Mouse (Mus musculus) layer of hippocampus, adult 8-10 months (tissue): ENCODE measurements around the gene Tspan4. TPM values are rescaled to one million over a fixed set of nuclear protein-coding genes. Genes with fewer than 3 reads are reported as not detected.

Experiments
- DNase-seq, 2 experiments: peaks; one replicate each; pipeline ENCODE4 v3.0.0; 2022; ENCODE audit warnings: low spot score in 2 of 2
- total RNA-seq, 4 experiments: library from RNA; stranded (reverse); gene quantifications; 2 replicates each; pipeline ENCODE4 v1.2.4; 2022

The Tspan4 gene
- total RNA-seq, 4 experiments from 2014 or later, result 14.7 to 38.7 (median 26.7) TPM

DNA sequence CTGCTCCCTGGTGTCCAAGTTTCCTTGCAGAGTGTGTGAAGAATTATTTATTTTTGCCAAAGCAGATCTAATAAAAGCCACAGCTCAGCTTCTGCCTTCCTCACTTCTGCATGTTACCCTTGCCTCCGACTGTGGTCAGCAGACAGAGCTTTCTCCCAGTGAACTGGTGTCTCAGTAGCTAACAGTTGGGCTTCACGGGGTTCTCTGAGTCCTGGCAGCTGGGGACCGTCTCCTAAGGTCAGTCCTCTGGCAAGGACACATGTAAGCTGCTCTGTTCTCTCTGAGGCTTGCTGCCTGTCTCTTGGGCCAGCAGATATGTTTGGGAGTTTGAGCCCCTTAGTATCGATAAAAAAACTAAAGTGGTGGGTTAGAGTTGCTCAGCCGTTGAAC lies 15.0 kb upstream of the Tspan4 start:
- DNase-seq, result no peak

DNA sequence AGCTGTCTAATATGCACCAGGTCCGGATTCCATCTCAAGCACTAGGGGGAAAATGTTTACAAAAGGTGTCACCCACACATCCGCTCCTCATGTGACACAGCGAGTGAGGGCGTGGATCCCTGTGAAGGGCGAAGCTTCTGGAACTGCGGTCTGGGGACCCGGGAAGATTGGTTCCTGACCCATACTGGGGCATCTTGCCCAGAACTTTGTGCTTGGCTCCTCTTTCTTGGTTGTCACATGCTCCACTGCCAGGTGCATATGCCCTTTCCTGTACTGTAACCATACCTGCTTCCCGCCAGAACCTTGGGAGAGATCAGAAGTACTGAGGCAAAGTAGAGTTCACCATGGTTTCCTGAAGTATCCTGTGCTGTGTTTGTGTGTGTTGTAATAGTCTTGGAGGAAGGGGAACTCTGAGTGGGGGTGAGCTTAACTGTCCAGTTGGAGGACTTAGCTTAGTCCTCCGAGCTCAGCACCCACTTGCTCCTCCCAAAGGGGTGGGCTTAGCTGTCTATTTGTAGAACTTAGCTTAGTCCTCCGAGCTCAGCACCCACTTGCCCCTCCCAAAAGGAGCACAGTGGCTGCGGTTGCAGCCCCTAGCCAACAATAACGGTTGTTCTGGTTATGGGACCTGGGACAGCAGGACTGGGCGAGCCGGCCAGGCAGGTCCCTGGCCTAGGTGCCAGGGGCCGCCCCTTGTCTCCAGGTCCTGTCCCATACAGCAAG lies 14.5 kb upstream of the Tspan4 start, which contains the start of gene Cracr2b:
Gene Cracr2b (plus strand): TSS at position 704 of the 723 bp plus-strand sequence.
- DNase-seq, result no peak

GRCm38 (mm10) chr7:141461521-141462332 lies 13.3 kb upstream of the Tspan4 start:
- no peak for DNase-seq

DNA sequence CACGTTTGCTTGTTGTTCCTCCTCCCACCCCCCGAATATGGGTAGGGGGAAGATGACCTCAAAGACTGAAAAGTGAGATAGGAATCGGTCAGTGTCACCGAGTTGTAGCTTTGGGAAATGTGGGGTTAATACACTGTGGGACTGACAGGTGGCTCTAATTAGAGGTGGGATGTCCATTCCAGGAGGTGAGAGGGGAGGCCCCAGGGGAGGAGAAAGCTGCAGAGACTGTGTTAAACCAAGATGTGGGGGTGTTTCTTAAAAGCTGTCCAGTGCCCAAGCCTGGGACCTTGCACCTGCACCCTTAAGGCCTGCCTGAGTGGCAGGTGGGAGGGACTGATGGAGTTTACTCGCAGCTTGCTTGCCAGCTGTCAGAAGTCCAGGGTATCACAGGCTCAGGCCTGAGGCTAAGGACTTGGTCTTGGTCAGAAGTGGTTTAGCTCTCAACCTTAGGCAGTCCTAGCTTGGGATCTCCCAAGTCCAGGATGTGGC lies 12.7 kb upstream of the Tspan4 start:
- DNase-seq, result no peak

DNA sequence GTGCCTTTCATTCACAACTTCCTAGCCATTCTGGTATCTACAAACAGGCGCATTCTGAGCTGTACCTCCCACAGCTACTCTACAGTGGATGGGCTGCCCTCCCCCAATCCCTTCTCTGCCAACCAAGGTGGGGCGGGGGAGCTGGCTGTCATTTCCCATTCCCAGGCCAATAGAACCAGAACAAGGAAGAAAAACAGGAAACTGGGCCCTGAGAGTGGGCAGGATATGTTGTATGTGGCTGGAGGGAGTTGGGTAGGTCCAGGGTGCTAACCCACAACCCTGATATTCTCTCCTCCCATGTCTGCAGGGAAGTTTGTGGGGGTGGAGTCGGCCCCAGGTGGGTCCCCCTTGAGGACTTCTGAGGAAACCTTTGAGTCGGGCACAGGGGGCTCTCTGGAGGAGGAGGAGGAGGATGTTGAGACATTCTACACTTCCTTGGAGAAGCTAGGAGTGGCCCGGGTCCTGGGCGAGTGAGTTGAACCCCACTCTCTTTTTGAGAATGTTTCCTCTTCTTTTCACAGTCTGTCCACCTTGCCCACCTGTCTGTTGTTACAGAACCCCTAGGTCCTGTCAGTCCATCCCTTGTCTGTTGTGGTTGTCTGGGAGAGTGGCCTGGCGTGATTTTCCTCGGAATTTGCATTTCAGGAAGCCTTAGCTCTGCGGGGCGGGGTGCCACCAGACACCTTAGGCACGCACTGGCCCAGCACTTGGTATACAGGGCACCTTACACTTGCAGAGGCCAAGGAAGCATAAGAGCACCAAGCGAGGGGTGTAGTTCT lies 11.0 kb upstream of the Tspan4 start:
- DNase-seq, result no peak

- DNase-seq, result no peak
Measured at GRCm38 (mm10) chr7:141464603-141465201, 10.3 kb upstream of the Tspan4 start.

GRCm38 (mm10) chr7:141465388-141466044 lies 9.5 kb upstream of the Tspan4 start:
- no peak for DNase-seq

DNA sequence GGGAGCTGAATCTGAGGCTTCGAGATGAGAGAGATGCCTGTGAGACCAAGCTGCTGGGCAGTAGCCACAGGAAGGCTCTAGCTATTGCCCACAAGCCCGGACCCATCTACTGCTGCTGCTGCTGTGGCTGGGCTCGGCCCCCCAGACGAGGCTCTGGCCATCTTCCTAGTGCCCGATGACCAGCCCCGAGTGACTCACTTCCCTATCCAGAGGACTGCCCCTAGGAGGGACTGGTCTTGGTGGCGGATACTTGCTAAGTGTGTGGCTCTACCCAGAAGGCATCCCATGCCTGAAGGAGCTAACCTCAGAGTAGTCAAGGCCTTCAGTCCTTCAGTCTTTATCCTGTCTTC lies 9.0 kb upstream of the Tspan4 start:
- DNase-seq, result no peak

- DNase-seq, result no peak
Measured at GRCm38 (mm10) chr7:141466607-141467148, 8.4 kb upstream of the Tspan4 start.

DNA sequence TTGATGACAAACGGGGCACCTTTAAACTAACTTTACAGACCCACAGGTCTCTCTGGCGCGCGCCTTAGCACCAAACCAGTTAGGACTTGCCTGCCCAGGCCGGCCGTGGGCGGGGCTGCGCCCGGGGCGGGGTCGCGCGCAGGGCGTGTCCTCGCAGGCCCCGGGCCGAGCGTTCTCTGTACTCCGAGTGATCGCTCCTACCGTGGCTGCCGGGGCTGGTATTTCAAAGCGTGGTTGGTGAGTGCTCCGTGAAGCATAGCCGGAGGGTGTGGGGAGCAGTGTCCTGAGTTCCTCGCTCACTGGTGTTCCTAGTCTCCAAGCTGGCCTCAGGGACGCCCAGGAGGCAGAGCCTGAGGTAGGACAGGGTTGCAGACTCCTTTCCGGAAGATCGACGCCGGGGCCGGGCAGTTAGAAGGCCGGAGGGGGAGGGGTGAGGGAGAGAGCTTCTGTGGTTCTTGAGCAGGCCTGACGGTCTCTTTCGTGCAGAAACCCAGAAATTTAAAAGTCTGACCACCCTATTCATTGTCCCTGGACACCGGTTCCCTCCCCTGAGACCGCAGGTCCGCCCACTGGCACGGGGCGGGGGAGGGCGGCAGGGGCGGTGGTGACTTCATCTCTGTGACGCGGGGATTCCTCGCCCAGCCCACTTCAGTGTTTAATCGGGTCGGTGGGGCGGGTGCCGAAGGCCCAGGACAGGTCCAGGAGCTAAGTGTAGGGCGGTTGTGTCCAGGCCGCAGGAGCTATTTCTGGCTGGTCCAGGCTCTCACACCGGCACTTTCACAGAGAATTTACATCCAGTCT lies 7.6 kb upstream of the Tspan4 start, which contains the start of gene Cd151:
Gene Cd151 (plus strand): TSS at position 163 of the 801 bp plus-strand sequence.
- DNase-seq, result no peak

- no peak for DNase-seq
Measured at GRCm38 (mm10) chr7:141468164-141468521, 6.9 kb upstream of the Tspan4 start.

- no peak for DNase-seq
Measured at GRCm38 (mm10) chr7:141468522-141469211, 6.4 kb upstream of the Tspan4 start.

GRCm38 (mm10) chr7:141469352-141469751 lies 5.7 kb upstream of the Tspan4 start:
- DNase-seq, result no peak

DNA sequence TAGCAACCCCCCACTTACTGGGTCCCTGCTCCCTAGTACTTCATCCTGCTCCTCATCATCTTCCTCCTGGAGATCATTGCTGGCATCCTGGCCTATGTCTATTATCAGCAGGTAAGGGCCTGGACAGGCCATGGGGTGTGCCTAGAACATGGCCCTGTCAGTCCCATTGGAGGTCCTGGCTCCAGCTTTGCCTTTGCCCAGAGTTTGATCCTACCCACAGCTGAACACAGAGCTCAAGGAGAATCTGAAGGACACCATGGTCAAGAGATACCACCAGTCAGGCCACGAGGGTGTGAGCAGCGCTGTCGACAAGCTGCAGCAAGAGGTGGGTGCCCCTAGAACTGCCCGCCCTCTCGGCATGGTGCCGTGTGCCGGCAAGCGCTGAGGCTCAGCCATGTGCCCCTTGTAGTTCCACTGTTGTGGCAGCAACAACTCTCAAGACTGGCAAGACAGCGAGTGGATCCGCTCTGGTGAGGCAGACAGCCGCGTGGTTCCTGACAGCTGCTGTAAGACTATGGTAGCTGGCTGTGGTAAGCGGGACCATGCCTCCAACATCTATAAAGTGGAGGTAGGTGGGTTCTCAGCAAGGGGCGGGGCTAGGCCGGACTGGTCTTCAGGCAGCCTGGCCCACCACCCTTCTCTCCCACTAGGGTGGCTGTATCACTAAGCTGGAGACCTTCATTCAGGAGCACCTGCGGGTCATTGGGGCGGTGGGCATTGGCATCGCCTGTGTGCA lies 5.0 kb upstream of the Tspan4 start:
- no peak for DNase-seq

DNA sequence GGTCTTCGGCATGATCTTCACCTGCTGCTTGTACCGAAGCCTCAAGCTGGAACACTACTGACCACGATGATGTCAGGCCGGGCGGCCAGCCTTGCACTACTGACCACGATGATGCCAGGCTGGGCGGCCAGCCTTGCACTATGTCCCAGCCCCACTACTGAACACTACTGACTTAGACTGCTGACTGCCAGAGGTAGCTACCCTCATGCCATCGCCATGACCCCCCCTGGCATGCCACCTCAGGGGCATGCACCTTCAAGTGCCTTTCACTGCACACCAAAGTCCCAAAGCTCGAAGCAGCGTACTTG lies 4.4 kb upstream of the Tspan4 start:
- DNase-seq, result no peak

- DNase-seq, result no peak
Measured at GRCm38 (mm10) chr7:141471236-141471635, 3.8 kb upstream of the Tspan4 start.

DNA sequence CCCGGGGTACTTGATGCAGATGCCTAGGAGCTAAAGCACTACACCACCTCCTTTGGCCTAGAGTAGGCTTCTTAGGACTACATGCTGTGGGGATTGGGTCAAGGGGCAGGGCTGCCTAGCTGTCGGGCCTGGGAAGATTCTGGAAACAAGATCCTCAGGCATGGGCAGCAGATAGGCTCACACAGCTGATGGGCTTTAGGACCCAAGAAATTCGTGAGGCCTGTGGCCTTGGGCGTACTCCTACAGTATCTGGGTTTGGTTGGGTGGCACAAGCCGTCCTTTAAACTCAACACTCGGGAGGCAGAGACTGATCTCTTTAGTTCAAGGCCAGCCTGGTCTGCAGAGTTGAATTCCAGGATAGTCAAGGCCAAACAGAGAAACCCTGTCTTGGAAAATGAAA lies 2.8 kb upstream of the Tspan4 start:
- no peak for DNase-seq

GRCm38 (mm10) chr7:141472763-141473162 lies 2.3 kb upstream of the Tspan4 start:
- DNase-seq, result no peak

GRCm38 (mm10) chr7:141474160-141474559 lies 880 bp upstream of the Tspan4 start:
- DNase-seq, result no peak
